23 mouse cellular contexts compared by ENCODE assay signal in the genomic region with DNA sequence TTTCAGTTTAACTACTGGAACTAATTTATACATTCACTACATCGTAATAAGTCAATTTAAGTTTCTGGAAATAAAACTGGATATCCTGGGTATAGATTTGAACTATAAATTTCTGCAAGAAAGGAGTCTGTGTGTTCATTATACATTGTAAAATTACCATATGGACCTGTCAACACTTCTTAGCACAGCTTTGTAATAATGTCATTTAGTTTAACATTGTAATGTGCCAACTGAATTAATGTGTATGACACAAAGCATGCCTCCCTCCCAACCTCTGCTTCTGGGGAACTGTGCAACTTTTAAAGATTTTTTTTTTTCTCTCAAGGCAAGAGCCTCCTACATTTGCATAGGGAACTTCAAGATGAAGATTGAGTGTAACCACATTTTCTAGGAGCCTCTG.
DNase-seq lines count a peak whose midpoint lies in the region; ATAC-seq and TF ChIP-seq lines count a peak whose summit lies in the region.
"Had no signal": no experiment of that assay in that cellular context is flagged by ENCODE, and none has a peak within 500 bp of the region (broad histone marks: within the 10 kb centered on the region; RNA-seq: fewer than 3 reads in every experiment).

No protein-coding gene starts in this region.

- no peak for DNase-seq in CH12.LX (ENCODE audit: extremely low read depth)
- peak; percentile 8 for DNase-seq in brain, adult 2 months (ENCODE audit: low read depth, low spot score)
- no peak for DNase-seq in thymus, postnatal 4 days
- DNase-seq in embryo, embryonic 10.5 days (ENCODE audit: low spot score): no peak
- DNase-seq: adrenal gland, adult 8-10 months; adrenal gland, postnatal 36 days; cerebellum, adult 11-12 months; cerebellum, adult 9-11 months; cerebellum, postnatal 36 days; gastrocnemius, postnatal 36 days; heart, adult 18-20 months; heart, postnatal 10 days; heart, postnatal 4 days; kidney, adult 11 months had no signal

- no peak for TF ChIP-seq CTCF in CH12.LX (conservative IDR thresholded peaks at IDR 0.05 in 1 of 2, IDR thresholded peaks at IDR 0.05 in 1 of 2; ENCODE audit: low read depth in 2 of 2, low read length in 2 of 2)

- TF ChIP-seq POLR2A in CH12.LX (IDR thresholded peaks at IDR 0.05; ENCODE audit: low read depth, low read length): no peak

- no peak for TF ChIP-seq EP300 in CH12.LX (IDR thresholded peaks at IDR 0.05; ENCODE audit: low read length)

- no peaks in the 10 kb centered on the region for H3K27me3 ChIP-seq in forebrain, embryonic 16.5 days (replicated peaks; ENCODE audit: control insufficient read depth, insufficient read depth, low read length)
- no peaks in the 10 kb centered on the region for H3K27me3 ChIP-seq in forebrain, embryonic 12.5 days
- no peaks in the 10 kb centered on the region for H3K27me3 ChIP-seq in CH12.LX (replicated peaks)
- no peaks in the 10 kb centered on the region; the same call in 1 of the 2 replicates for H3K27me3 ChIP-seq in limb, embryonic 13.5 days
- H3K27me3 ChIP-seq: embryonic facial prominence, embryonic 15.5 days; hindbrain, embryonic 12.5 days had no signal

- no peaks in the 10 kb centered on the region for H3K9me3 ChIP-seq in forebrain, embryonic 16.5 days (ENCODE audit: control insufficient read depth, low read length)
- H3K9me3 ChIP-seq in forebrain, embryonic 12.5 days: no peaks in the 10 kb centered on the region
- H3K9me3 ChIP-seq in CH12.LX (replicated peaks; ENCODE audit: low read length): no peaks in the 10 kb centered on the region
- no peaks in the 10 kb centered on the region for H3K9me3 ChIP-seq in limb, embryonic 13.5 days
- H3K9me3 ChIP-seq: embryonic facial prominence, embryonic 15.5 days; G1E; heart, embryonic 10.5 days; hindbrain, embryonic 12.5 days had no signal

- H3K36me3 ChIP-seq in forebrain, embryonic 16.5 days (ENCODE audit: control insufficient read depth, insufficient read depth): no peaks in the 10 kb centered on the region
- H3K36me3 ChIP-seq in forebrain, embryonic 12.5 days (replicated peaks): no peaks in the 10 kb centered on the region
- no peaks in the 10 kb centered on the region for H3K36me3 ChIP-seq in CH12.LX (replicated peaks in 1 of 2; ENCODE audit: control insufficient read depth in 1 of 2, insufficient read depth in 1 of 2, low read length in 1 of 2)
- no peaks in the 10 kb centered on the region for H3K36me3 ChIP-seq in limb, embryonic 13.5 days
- H3K36me3 ChIP-seq: embryonic facial prominence, embryonic 15.5 days; G1E; heart, embryonic 10.5 days; hindbrain, embryonic 12.5 days had no signal

- peaks cover 8% of the 10 kb centered on the region; the same call in 1 of the 2 replicates for H3K4me1 ChIP-seq in forebrain, embryonic 16.5 days (replicated peaks; ENCODE audit: control insufficient read depth, insufficient read depth, low read length)
- peaks cover 3% of the 10 kb centered on the region; the same call in 1 of the 2 replicates for H3K4me1 ChIP-seq in forebrain, embryonic 12.5 days
- 0 out of 4 replicates have a peak, but pooled peaks cover 0 to 3% of the 10 kb centered on the region in 2 experiments for H3K4me1 ChIP-seq in CH12.LX (ENCODE audit: control insufficient read depth in 1 of 2, insufficient read depth in 2 of 2)
- 0 out of 2 replicates have a peak, but pooled peaks cover 4% of the 10 kb centered on the region for H3K4me1 ChIP-seq in limb, embryonic 13.5 days
- H3K4me1 ChIP-seq: embryonic facial prominence, embryonic 15.5 days; heart, embryonic 10.5 days; hindbrain, embryonic 12.5 days had no signal

- no peak overlapping the region for H3K4me2 ChIP-seq in forebrain, embryonic 16.5 days (ENCODE audit: low read length)
- no peak overlapping the region for H3K4me2 ChIP-seq in forebrain, embryonic 12.5 days
- H3K4me2 ChIP-seq in CH12.LX (ENCODE audit: insufficient read depth, low read depth, poor library complexity, severe bottlenecking): no peak overlapping the region
- no peak overlapping the region for H3K4me2 ChIP-seq in limb, embryonic 13.5 days (replicated peaks)
- H3K4me2 ChIP-seq: embryonic facial prominence, embryonic 15.5 days; hindbrain, embryonic 12.5 days had no signal

- no peaks in the 10 kb centered on the region for H3K79me2 ChIP-seq in CH12.LX (replicated peaks; ENCODE audit: control insufficient read depth, extremely low read depth, insufficient read depth, poor library complexity, severe bottlenecking)

- dilution Hi-C loops in CH12.LX (cut with MboI; ENCODE audit: extremely low pct_ligation_motif_present, extremely low pct_unique_long_range_greater_than_20kb, low sequenced_read_pairs): no loop called here

- H3K9ac ChIP-seq in forebrain, embryonic 16.5 days (replicated peaks; ENCODE audit: low read depth, low read length): no peak overlapping the region
- H3K9ac ChIP-seq in forebrain, embryonic 12.5 days: no peak overlapping the region
- H3K9ac ChIP-seq in CH12.LX (ENCODE audit: insufficient read depth, low read depth): no peak overlapping the region
- H3K9ac ChIP-seq in limb, embryonic 13.5 days: no peak overlapping the region
- H3K9ac ChIP-seq: embryonic facial prominence, embryonic 15.5 days; hindbrain, embryonic 12.5 days had no signal

- H3K27ac ChIP-seq in forebrain, embryonic 16.5 days (ENCODE audit: low read length): no peak overlapping the region
- no peak overlapping the region for H3K27ac ChIP-seq in forebrain, embryonic 12.5 days
- no peak overlapping the region for H3K27ac ChIP-seq in CH12.LX (ENCODE audit: insufficient read depth, low read depth)
- no peak overlapping the region for H3K27ac ChIP-seq in limb, embryonic 13.5 days
- H3K27ac ChIP-seq: embryonic facial prominence, embryonic 15.5 days; heart, embryonic 10.5 days; hindbrain, embryonic 12.5 days had no signal

- no peak for TF ChIP-seq RAD21 in CH12.LX (IDR thresholded peaks at IDR 0.05; ENCODE audit: low read depth, low read length)

- ATAC-seq in forebrain, embryonic 16.5 days: peak; percentile 94
- ATAC-seq in forebrain, embryonic 12.5 days (ENCODE audit: low FRiP score): no peak; the same call in 1 of the 2 replicates
- ATAC-seq in limb, embryonic 13.5 days (ENCODE audit: low FRiP score, low read depth): peak; percentile 58; the same call in 1 of the 2 replicates
- ATAC-seq: hindbrain, embryonic 16.5 days had no signal

- in situ Hi-C loops in CH12.LX (cut with MboI; ENCODE audit: low pct_ligation_motif_present, low pct_unique_long_range_greater_than_20kb, low sequenced_read_pairs): no loop called here

- no peak overlapping the region for H3K4me3 ChIP-seq in forebrain, embryonic 16.5 days (replicated peaks; ENCODE audit: low read length)
- H3K4me3 ChIP-seq in forebrain, embryonic 12.5 days (replicated peaks): no peak overlapping the region
- H3K4me3 ChIP-seq in CH12.LX (replicated peaks in 1 of 3; ENCODE audit: low read depth in 2 of 3, low read length in 2 of 3, poor library complexity in 1 of 3): no peak overlapping the region
- H3K4me3 ChIP-seq in limb, embryonic 13.5 days: no peak overlapping the region
- H3K4me3 ChIP-seq: embryonic facial prominence, embryonic 15.5 days; erythroblast, embryonic 14.5 days; heart, embryonic 10.5 days; hindbrain, embryonic 12.5 days had no signal

- 25% methylated on average over 1 of the region's 1 CpGs for WGBS in forebrain, embryonic 16.5 days
- 72% methylated on average over 1 of the region's 1 CpGs for WGBS in forebrain, embryonic 12.5 days
- 22% methylated on average over 1 of the region's 1 CpGs for WGBS in limb, embryonic 13.5 days

TF ChIP-seq in CH12.LX, 34 proteins besides CTCF, POLR2A, EP300 and RAD21:
- TF ChIP-seq TCF12 (IDR thresholded peaks at IDR 0.05; ENCODE audit: low read depth, low read length) (no peak), ZNF384 (IDR thresholded peaks at IDR 0.05; ENCODE audit: low read depth, low read length) (peak; percentile 40; the same call in 1 of the 2 replicates)
